Mouse (Mus musculus) heart, embryonic 14.5 days (tissue): ENCODE data around the gene Plekho1. TPM values are rescaled to one million over a fixed set of nuclear protein-coding genes. Genes with fewer than 3 reads are reported as not detected.

Experiments used
- ATAC-seq: fragments of 200-750 bp; cut with Nextera tagmentation; 2 replicates; pipeline ENCODE4 v1.8.0; 2017; ENCODE audit warnings: low read depth, moderate TSS enrichment; ENCODE audit not compliant: insufficient number of reproducible peaks, insufficient read depth, low FRiP score
- H3K27ac ChIP-seq, 2 experiments: fragments of 200-500 bp in 1 of 2; fragments of 300-500 bp in 1 of 2; sonication (generic) in 1 of 2; replicated peaks in 1 of 2; 2 replicates each; pipeline ENCODE4 v1.5.1; 2012 to 2014; ENCODE audit warnings: low read depth in 2 of 2, low read length in 2 of 2, control low read depth in 1 of 2, mild to moderate bottlenecking in 1 of 2, mixed read lengths in 1 of 2; ENCODE audit not compliant: control insufficient read depth in 1 of 2, insufficient read depth in 1 of 2
- H3K27me3 ChIP-seq: fragments of 300-500 bp; sonication (generic); 2 replicates; pipeline ENCODE4 v1.6.1; 2014; ENCODE audit warnings: mild to moderate bottlenecking, low read length, control low read depth; ENCODE audit not compliant: control insufficient read depth, insufficient read depth
- H3K36me3 ChIP-seq: fragments of 300-500 bp; sonication (generic); 2 replicates; pipeline ENCODE4 v1.6.1; 2014; ENCODE audit warnings: mild to moderate bottlenecking, control low read depth, low read length, mixed read lengths; ENCODE audit not compliant: control insufficient read depth, insufficient read depth
- H3K4me1 ChIP-seq, 2 experiments: fragments of 200-500 bp in 1 of 2; fragments of 300-500 bp in 1 of 2; sonication (generic) in 1 of 2; 2 replicates each; pipeline ENCODE4 v1.6.1; 2012 to 2014; ENCODE audit warnings: low read length in 2 of 2, control low read depth in 1 of 2, mixed read lengths in 1 of 2; ENCODE audit not compliant: control insufficient read depth in 2 of 2, insufficient read depth in 2 of 2
- H3K4me2 ChIP-seq: fragments of 300-500 bp; sonication (generic); 2 replicates; pipeline ENCODE4 v1.6.1; 2014; ENCODE audit warnings: mild to moderate bottlenecking, low read length
- H3K4me3 ChIP-seq, 2 experiments: fragments of 200-500 bp in 1 of 2; fragments of 300-500 bp in 1 of 2; sonication (generic) in 1 of 2; 2 replicates each; pipeline ENCODE4 v1.5.1; 2012 to 2014; ENCODE audit warnings: low read length in 2 of 2, mild to moderate bottlenecking in 2 of 2, control low read depth in 1 of 2, low read depth in 1 of 2, moderate library complexity in 1 of 2; ENCODE audit not compliant: control insufficient read depth in 1 of 2, insufficient read depth in 1 of 2
- H3K9ac ChIP-seq: fragments of 300-500 bp; sonication (generic); 2 replicates; pipeline ENCODE4 v1.6.1; 2014; ENCODE audit warnings: mild to moderate bottlenecking, low read length
- H3K9me3 ChIP-seq: fragments of 300-500 bp; sonication (generic); 2 replicates; pipeline ENCODE4 v1.6.1; 2016; ENCODE audit warnings: low read length, control low read depth; ENCODE audit not compliant: control insufficient read depth
- WGBS: fragments of 180-500 bp; shearing (Covaris S2); extraction: QIAGEN DNeasy Blood & Tissue Kit; methylation state at CpG from one replicate; pipeline ENCODE4 v1.1.7; 2014; 5-methylcytosine and 5-hydroxymethylcytosine counted together
- polyA plus RNA-seq: library from polyadenylated mRNA; unstranded; fragments of >200 nt; fragmentation: Nextera tagmentation; extraction: Ambion mirVana; gene quantifications from 2 replicates; pipeline ENCODE4 v1.2.1, GENCODE M21; 2014

Gene Plekho1
- polyA plus RNA-seq, 1 experiment from 2014 or later: 73.7 TPM

DNA sequence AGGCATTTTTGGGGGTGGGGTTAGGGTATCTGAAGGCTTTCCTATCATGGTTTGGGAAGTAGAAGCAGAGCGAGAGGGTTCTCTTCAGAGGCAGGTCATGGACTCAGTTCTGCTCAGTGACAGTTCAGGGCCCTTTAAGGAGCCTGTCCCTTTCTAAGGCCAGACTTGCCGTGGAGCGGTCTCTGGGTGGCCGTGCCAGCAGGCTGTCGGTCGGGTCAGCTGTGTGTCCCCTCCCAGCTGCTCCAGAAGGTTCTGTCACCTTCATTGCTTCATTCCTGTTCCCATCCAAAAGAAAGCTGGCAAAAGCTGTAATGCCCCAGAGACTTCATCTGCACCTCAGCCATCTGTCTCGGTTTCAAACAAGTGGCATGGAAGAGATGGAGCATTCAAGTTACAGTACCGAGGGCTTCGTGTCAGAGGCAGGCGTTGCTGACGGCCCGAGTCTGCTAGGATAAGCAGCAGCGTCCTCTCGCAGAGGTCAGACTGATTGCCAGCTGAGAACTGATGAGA is 50.0 kb downstream of the Plekho1 start:
- H3K36me3 ChIP-seq: peaks cover 74% of the 10 kb centered on the region
- H3K4me1 ChIP-seq: no peaks in the 10 kb centered on the region
- no peak overlapping the region for H3K4me2 ChIP-seq
- no peak for ATAC-seq
- no peaks in the 10 kb centered on the region for H3K9me3 ChIP-seq
- 62% methylated on average over 14 of the region's 14 CpGs for WGBS
- H3K27me3 ChIP-seq: no peaks in the 10 kb centered on the region
- no peak overlapping the region; a peak in 1 of 4 replicates for H3K27ac ChIP-seq
- H3K9ac ChIP-seq: no peak overlapping the region
- H3K4me3 ChIP-seq: no peak overlapping the region

DNA sequence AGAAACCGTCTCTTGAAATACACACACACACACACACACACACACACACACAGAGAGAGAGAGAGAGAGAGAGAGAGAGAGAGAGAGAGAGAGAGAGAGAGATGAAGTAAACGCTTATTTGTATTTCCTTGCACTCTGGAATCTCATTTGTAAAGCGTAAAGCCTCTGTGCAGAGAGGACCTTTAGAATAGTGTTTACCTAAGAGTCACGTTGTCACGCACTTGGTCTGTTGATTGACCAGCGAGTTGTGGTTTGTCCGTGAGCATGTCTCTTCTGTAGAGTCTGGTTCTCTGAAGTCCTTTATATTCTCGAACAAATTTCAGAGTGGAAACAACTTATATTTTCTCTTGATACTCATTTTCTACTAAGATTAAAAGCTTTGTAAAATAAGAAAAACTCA is 51.1 kb downstream of the Plekho1 start:
- H3K4me3 ChIP-seq: no peak overlapping the region
- no peak for ATAC-seq
- no peak overlapping the region for H3K27ac ChIP-seq
- no peaks in the 10 kb centered on the region for H3K9me3 ChIP-seq
- no peak overlapping the region for H3K4me2 ChIP-seq
- no peak overlapping the region for H3K9ac ChIP-seq
- H3K4me1 ChIP-seq: no peaks in the 10 kb centered on the region
- H3K36me3 ChIP-seq: peaks cover 85% of the 10 kb centered on the region
- H3K27me3 ChIP-seq: no peaks in the 10 kb centered on the region
- 85% methylated on average over 8 of the region's 8 CpGs for WGBS

GRCm38 (mm10) chr3:95943226-95943625 is 52.6 kb downstream of the Plekho1 start:
- no peaks in the 10 kb centered on the region for H3K9me3 ChIP-seq
- H3K4me3 ChIP-seq: no peak overlapping the region
- no peak overlapping the region for H3K4me2 ChIP-seq
- no peaks in the 10 kb centered on the region for H3K4me1 ChIP-seq
- no peak for ATAC-seq
- no peak overlapping the region for H3K27ac ChIP-seq
- no peak overlapping the region for H3K9ac ChIP-seq
- no peaks in the 10 kb centered on the region for H3K27me3 ChIP-seq
- peaks cover 95% of the 10 kb centered on the region for H3K36me3 ChIP-seq
- 95% methylated on average over 7 of the region's 7 CpGs for WGBS

- Histone ChIP-seq H3K4me3 (no peak overlapping the region), H3K27me3 (no peaks in the 10 kb centered on the region), H3K4me2 (no peak overlapping the region), H3K36me3 (peaks cover 96% of the 10 kb centered on the region), H3K9me3 (no peaks in the 10 kb centered on the region), H3K9ac (no peak overlapping the region), H3K4me1 (no peaks in the 10 kb centered on the region), H3K27ac (no peak overlapping the region)
- ATAC-seq: no peak
- WGBS: 80% methylated on average over 6 of the region's 6 CpGs
These were observed 53.1 kb downstream of the Plekho1 start for GRCm38 (mm10) chr3:95942749-95943148.

DNA sequence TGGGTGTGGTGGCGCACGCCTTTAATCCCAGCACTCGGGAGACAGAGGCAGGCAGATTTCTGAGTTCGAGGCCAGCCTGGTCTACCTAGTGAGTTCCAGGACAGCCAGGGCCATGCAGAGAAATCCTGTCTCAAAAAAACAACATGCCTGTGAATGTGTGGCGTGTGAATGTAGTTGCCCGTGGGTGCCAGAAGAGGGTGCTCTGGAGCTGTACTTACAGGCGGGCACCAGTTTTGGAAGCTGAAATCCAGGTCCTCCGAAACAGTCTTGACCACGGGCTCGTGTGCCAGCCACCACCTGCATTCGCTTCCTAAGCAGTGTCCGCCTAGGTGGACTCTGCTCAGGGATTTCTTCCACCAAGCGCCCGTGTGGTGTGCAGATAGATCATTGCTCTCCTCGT is 57.0 kb downstream of the Plekho1 start:
- no peak overlapping the region for H3K27ac ChIP-seq
- H3K27me3 ChIP-seq: no peaks in the 10 kb centered on the region
- H3K4me1 ChIP-seq: no peaks in the 10 kb centered on the region
- no peak overlapping the region for H3K4me3 ChIP-seq
- peaks cover 93% of the 10 kb centered on the region for H3K36me3 ChIP-seq
- WGBS: 94% methylated on average over 15 of the region's 15 CpGs
- no peak overlapping the region for H3K4me2 ChIP-seq
- H3K9ac ChIP-seq: no peak overlapping the region
- no peak for ATAC-seq
- H3K9me3 ChIP-seq: no peaks in the 10 kb centered on the region

Other genes starting within 250 kb of the Plekho1 start
- 38.9 and 41.3 TPM in 2 replicates for gene Tars2, start 235.8 kb downstream of the Plekho1 start, polyA plus RNA-seq
- gene Rprd2, start 177.1 kb downstream of the Plekho1 start, polyA plus RNA-seq: 19.1 and 22.0 TPM in 2 replicates
- 29.0 and 33.7 TPM in 2 replicates for gene Prpf3, start 140.1 kb downstream of the Plekho1 start, polyA plus RNA-seq
- 415 and 468 TPM in 2 replicates for gene Mrps21, start 124.5 kb downstream of the Plekho1 start, polyA plus RNA-seq
- gene Ciart, start 113.8 kb downstream of the Plekho1 start, polyA plus RNA-seq: 3.1 and 3.9 TPM in 2 replicates
- gene BC028528, start 104.0 kb downstream of the Plekho1 start, polyA plus RNA-seq: 45.1 and 51.7 TPM in 2 replicates
- 38.4 and 48.0 TPM in 2 replicates for gene Aph1a, start 102.0 kb downstream of the Plekho1 start, polyA plus RNA-seq
- 45.5 and 49.7 TPM in 2 replicates for gene Car14, start 91.3 kb downstream of the Plekho1 start, polyA plus RNA-seq
- 58.3 and 65.3 TPM in 2 replicates for gene Anp32e, start 66.8 kb downstream of the Plekho1 start, polyA plus RNA-seq
- gene Vps45, start 62.5 kb upstream of the Plekho1 start, polyA plus RNA-seq: 22.8 and 24.4 TPM in 2 replicates
- 12.6 and 16.2 TPM in 2 replicates for gene Otud7b, start 108.5 kb upstream of the Plekho1 start, polyA plus RNA-seq
- 7.7 and 7.9 TPM in 2 replicates for gene Mtmr11, start 166.0 kb upstream of the Plekho1 start, polyA plus RNA-seq
- 83.7 and 88.8 TPM in 2 replicates for gene Sf3b4, start 176.3 kb upstream of the Plekho1 start, polyA plus RNA-seq
- 10.8 and 12.0 TPM in 2 replicates for gene Sv2a, start 185.2 kb upstream of the Plekho1 start, polyA plus RNA-seq
- 50.2 and 56.1 TPM in 2 replicates for gene Bola1, start 223.7 kb upstream of the Plekho1 start, polyA plus RNA-seq
- 1.3 TPM in 1 of 2 replicates, not detected in the other for gene Hist2h2ab, start 223.9 kb upstream of the Plekho1 start, polyA plus RNA-seq
- gene Hist2h2ac, start 224.9 kb upstream of the Plekho1 start, polyA plus RNA-seq: 3.2 and 4.7 TPM in 2 replicates
- gene Hist2h2be, start 225.1 kb upstream of the Plekho1 start, polyA plus RNA-seq: 6.8 and 7.6 TPM in 2 replicates
- gene Hist2h3c2, start 243.1 kb upstream of the Plekho1 start, polyA plus RNA-seq: 3.2 and 6.4 TPM in 2 replicates
- gene Hist2h2aa2, start 244.3 kb upstream of the Plekho1 start, polyA plus RNA-seq: 34.6 and 35.8 TPM in 2 replicates
- gene Hist2h2aa1, start 249.5 kb upstream of the Plekho1 start, polyA plus RNA-seq: 22.5 and 26.3 TPM in 2 replicates